ENCODE assay signal across 8 mouse cellular contexts in the genomic region with DNA sequence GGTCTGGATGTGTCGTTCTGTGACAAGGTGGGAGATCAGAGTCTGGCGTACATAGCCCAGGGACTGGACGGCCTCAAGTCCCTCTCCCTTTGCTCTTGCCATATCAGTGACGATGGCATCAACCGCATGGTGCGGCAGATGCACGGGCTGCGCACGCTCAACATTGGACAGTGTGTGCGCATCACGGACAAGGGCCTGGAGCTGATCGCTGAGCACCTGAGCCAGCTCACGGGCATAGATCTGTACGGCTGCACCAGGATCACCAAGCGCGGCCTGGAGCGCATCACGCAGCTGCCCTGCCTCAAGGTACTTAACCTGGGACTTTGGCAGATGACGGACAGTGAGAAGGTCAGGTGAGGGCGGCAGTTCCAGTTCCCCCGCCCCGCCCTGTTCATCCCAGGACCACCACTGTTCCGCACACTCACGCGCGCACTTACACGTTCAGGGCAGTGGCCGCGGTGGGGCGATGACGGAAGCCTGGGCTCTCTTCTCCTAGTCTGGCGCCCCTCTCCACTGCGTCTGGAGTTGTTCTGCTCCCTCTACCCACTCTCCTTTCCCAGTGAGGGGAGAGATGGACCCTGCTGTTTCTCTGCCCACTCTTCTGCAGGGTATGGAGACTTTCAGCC. TPM values are rescaled to one million over a fixed set of nuclear protein-coding genes. Genes with fewer than 3 reads are reported as not detected.
DNase-seq lines count a peak whose midpoint lies in the region; ATAC-seq lines count a peak whose summit lies in the region.

No protein-coding gene starts in this region.

- peaks cover 27% of the 10 kb centered on the region for H3K36me3 ChIP-seq in erythroblast, embryonic 14.5 days (ENCODE audit: control insufficient read depth)
- H3K36me3 ChIP-seq in liver, embryonic 15.5 days (replicated peaks): peaks cover 15% of the 10 kb centered on the region
- H3K36me3 ChIP-seq in neural tube, embryonic 13.5 days: peaks cover 16% of the 10 kb centered on the region

- peak overlapping the region; percentile 94; the same call in 1 of the 2 replicates for H3K27ac ChIP-seq in liver, embryonic 15.5 days (replicated peaks)
- H3K27ac ChIP-seq in neural tube, embryonic 13.5 days (replicated peaks): peak overlapping the region; percentile 100

- H3K27me3 ChIP-seq in erythroblast, embryonic 14.5 days (ENCODE audit: control insufficient read depth): no peaks in the 10 kb centered on the region
- no peaks in the 10 kb centered on the region for H3K27me3 ChIP-seq in liver, embryonic 15.5 days
- H3K27me3 ChIP-seq in neural tube, embryonic 13.5 days: no peaks in the 10 kb centered on the region

- WGBS in liver, embryonic 15.5 days (ENCODE audit: insufficient replicate concordance): under 1% methylated on average over 33 of the region's 33 CpGs
- WGBS in neural tube, embryonic 13.5 days: under 1% methylated on average over 33 of the region's 33 CpGs

- H3K4me3 ChIP-seq in erythroblast, embryonic 14.5 days (replicated peaks): peak overlapping the region; percentile 78
- peak overlapping the region; percentile 82 for H3K4me3 ChIP-seq in liver, embryonic 15.5 days (replicated peaks)
- H3K4me3 ChIP-seq in neural tube, embryonic 13.5 days: peak overlapping the region; percentile 94

- peaks cover 56% of the 10 kb centered on the region for H3K4me1 ChIP-seq in erythroblast, embryonic 14.5 days (ENCODE audit: control insufficient read depth)
- H3K4me1 ChIP-seq in liver, embryonic 15.5 days (replicated peaks): peaks cover 64% of the 10 kb centered on the region
- peaks cover 71% of the 10 kb centered on the region for H3K4me1 ChIP-seq in neural tube, embryonic 13.5 days (replicated peaks)

- ATAC-seq in liver, embryonic 15.5 days (ENCODE audit: insufficient read depth): no peak
- ATAC-seq in neural tube, embryonic 13.5 days (ENCODE audit: low read depth): peak; percentile 3

- H3K4me2 ChIP-seq in liver, embryonic 15.5 days: peak overlapping the region; percentile 98
- peak overlapping the region; percentile 100 for H3K4me2 ChIP-seq in neural tube, embryonic 13.5 days

- H3K9ac ChIP-seq in liver, embryonic 15.5 days: peak overlapping the region; percentile 80
- H3K9ac ChIP-seq in neural tube, embryonic 13.5 days: peak overlapping the region; percentile 95

- DNase-seq in layer of hippocampus, adult 11-12 months (ENCODE audit: low spot score): peak; percentile 31
- no peak for DNase-seq in layer of hippocampus, adult 9-10 months (ENCODE audit: low spot score)
- DNase-seq in adrenal gland, postnatal 25 days: peak; percentile 34
- DNase-seq in induced T-regulatory cell, adult 2 months (ENCODE audit: low read depth): peak; percentile 56
- DNase-seq in frontal cortex, adult 2 months (ENCODE audit: extremely low spot score in 1 of 2, low spot score in 1 of 2): no peak

- no peaks in the 10 kb centered on the region for H3K9me3 ChIP-seq in erythroblast, embryonic 14.5 days (ENCODE audit: control insufficient read depth, low read length)
- H3K9me3 ChIP-seq in liver, embryonic 15.5 days (replicated peaks): no peaks in the 10 kb centered on the region
- no peaks in the 10 kb centered on the region for H3K9me3 ChIP-seq in neural tube, embryonic 13.5 days

RNA-seq across cellular contexts. Expression of a gene that starts 1.4 kb away (rescaled TPM):
- total RNA-seq in adrenal gland, postnatal 25 days (2021): 39.5 and 40.8 TPM in 2 replicates
- polyA plus RNA-seq in erythroblast, embryonic 14.5 days (2012): 1.0 TPM in 2 replicates
- 2.1 and 2.4 TPM in 2 replicates for polyA plus RNA-seq in liver, embryonic 15.5 days (2015; fragmentation: Nextera tagmentation; extraction: Ambion mirVana)
- polyA plus RNA-seq in neural tube, embryonic 13.5 days (2015; fragmentation: Nextera tagmentation; extraction: Ambion mirVana): 2.8 and 3.0 TPM in 2 replicates
- polyA plus RNA-seq in frontal cortex, adult 2 months (2012; rRNA removed): 30.9 and 33.7 TPM in 2 replicates

Comparison
In these comparisons a context has a peak if more than half of its experiments do, and no peak if none do; other contexts are left out.
1. DNase-seq: peak in layer of hippocampus, adult 11-12 months (single experiment), adrenal gland, postnatal 25 days (single experiment) and induced T-regulatory cell, adult 2 months (single experiment); none in layer of hippocampus, adult 9-10 months (single experiment) and frontal cortex, adult 2 months (0 of 2).
2. Peak in every context shown above with its lines, with median percentiles within 50 percentile points of each other: H3K4me3 ChIP-seq.